Mouse (Mus musculus): ENCODE results near the gene Fam3c. TPM values are rescaled to one million over a fixed set of nuclear protein-coding genes. Genes with fewer than 3 reads are reported as not detected.
A peak's percentile ranks its signal among the peaks of the same experiment; 100 is the strongest.

The Fam3c gene
- polyA plus RNA-seq, 1 experiment from 2014 or later, result 59.9 TPM

DNA sequence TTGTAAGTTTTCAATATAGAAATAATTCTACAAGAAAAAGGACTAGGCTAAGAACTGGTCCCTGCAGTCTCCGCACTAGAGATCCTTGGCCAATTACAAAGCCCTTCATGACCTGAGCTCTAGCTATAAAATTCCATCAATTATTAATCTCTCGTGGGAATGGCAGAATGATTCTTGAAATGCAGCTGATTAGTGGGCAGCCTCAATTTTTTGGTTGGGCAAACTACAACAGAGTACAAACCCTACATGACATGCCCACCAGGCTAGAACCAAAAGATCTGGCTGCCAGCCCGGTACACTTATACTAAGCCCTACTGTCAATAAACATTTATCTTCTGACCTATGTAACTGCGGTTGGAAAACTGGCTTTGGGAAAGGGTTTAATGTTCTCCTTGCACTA lies 29.0 kb downstream of the Fam3c start:
- no peak overlapping the region for H3K4me3 ChIP-seq (ENCODE audit: low read depth, low read length)
- peak overlapping the region; percentile 9; the same call in 1 of the 2 replicates for H3K27ac ChIP-seq (ENCODE audit: low read depth, low read length)
- peaks cover 3% of the 10 kb centered on the region; the same call in 1 of the 2 replicates for H3K4me1 ChIP-seq (replicated peaks; ENCODE audit: control insufficient read depth, insufficient read depth, low read length)
- WGBS, result 19% methylated on average over 4 of the region's 4 CpGs
- TF ChIP-seq CTCF (IDR thresholded peaks at IDR 0.05; ENCODE audit: low read depth), result no peak
- no peaks in the 10 kb centered on the region for H3K9me3 ChIP-seq (ENCODE audit: control insufficient read depth)
- H3K4me2 ChIP-seq (replicated peaks; ENCODE audit: low read depth), result no peak overlapping the region
- H3K9ac ChIP-seq (ENCODE audit: low read depth, low read length), result no peak overlapping the region
- peak; percentile 53 for ATAC-seq
- no peaks in the 10 kb centered on the region for H3K27me3 ChIP-seq (replicated peaks; ENCODE audit: control insufficient read depth, insufficient read depth, low read length)
- peaks cover 14% of the 10 kb centered on the region for H3K36me3 ChIP-seq (ENCODE audit: control insufficient read depth, insufficient read depth)

DNA sequence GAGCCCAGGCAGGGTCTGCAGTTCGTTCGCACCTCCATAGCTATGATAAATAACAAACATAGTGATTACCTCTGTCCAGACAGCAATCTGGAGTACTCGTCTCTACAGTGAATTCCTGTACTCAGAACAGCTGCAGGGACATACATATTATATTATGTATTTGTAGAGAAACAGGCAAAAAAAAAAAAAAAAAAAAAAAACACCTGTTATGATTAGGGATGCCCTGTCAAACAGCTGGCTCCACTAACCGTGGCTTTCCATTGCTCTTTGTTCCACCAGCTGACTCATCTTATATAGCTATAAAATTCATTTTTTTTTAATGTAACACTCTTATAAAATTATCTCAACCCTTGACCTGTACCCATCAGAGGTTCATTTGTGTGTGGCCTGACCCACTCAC lies 29.8 kb downstream of the Fam3c start:
- ATAC-seq, result no peak
- Histone ChIP-seq H3K27me3 (replicated peaks; ENCODE audit: control insufficient read depth, insufficient read depth, low read length) (no peaks in the 10 kb centered on the region), H3K9ac (ENCODE audit: low read depth, low read length) (no peak overlapping the region), H3K27ac (ENCODE audit: low read depth, low read length) (0 out of 2 replicates have a peak overlapping the region, but pooled peaks have one; percentile 9), H3K4me1 (replicated peaks; ENCODE audit: control insufficient read depth, insufficient read depth, low read length) (peaks cover 3% of the 10 kb centered on the region; the same call in 1 of the 2 replicates), H3K4me2 (replicated peaks; ENCODE audit: low read depth) (no peak overlapping the region), H3K4me3 (ENCODE audit: low read depth, low read length) (no peak overlapping the region), H3K36me3 (ENCODE audit: control insufficient read depth, insufficient read depth) (peaks cover 16% of the 10 kb centered on the region), H3K9me3 (ENCODE audit: control insufficient read depth) (no peaks in the 10 kb centered on the region)
- 67% methylated on average over 4 of the region's 4 CpGs for WGBS
- no peak for TF ChIP-seq CTCF (IDR thresholded peaks at IDR 0.05; ENCODE audit: low read depth)

DNA sequence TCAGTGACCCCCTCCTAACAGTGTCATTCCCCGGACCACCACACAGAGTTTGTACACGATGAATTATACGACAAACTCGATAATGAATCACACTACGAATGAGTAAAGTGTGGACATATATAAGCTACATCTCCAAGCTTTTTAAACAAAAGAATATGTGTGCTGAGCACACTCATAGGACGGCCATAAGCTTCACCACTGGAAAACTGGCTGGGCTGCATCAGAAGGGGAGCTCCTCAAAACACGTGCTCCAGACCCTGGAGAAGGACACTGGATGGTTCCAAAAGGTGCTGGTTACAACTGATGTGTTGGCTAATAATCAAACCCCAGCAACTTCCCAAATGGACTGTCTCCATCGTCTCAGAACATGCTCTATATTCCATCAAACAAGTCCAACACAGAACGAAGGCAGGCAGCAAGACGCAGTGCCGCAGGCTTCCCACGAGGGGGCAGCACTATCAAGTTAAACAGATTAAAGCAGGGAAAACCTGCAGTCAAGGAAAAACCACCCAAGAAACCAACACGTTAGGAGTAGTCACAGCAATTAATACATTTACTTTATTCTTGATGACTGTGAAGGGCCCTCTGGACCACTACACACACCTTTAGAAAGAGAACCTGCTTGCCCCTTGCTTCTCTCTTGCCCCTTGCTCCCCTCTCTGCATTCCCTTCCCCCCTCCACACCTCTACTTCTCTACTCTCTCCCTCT lies 30.5 kb downstream of the Fam3c start:
- H3K27me3 ChIP-seq (replicated peaks; ENCODE audit: control insufficient read depth, insufficient read depth, low read length), result no peaks in the 10 kb centered on the region
- H3K4me3 ChIP-seq (ENCODE audit: low read depth, low read length), result no peak overlapping the region
- peak; percentile 31; the same call in 1 of the 2 replicates for ATAC-seq
- peaks cover 3% of the 10 kb centered on the region; the same call in 1 of the 2 replicates for H3K4me1 ChIP-seq (replicated peaks; ENCODE audit: control insufficient read depth, insufficient read depth, low read length)
- peak; percentile 89 for TF ChIP-seq CTCF (IDR thresholded peaks at IDR 0.05; ENCODE audit: low read depth)
- 53% methylated on average over 13 of the region's 13 CpGs for WGBS
- H3K9ac ChIP-seq (ENCODE audit: low read depth, low read length), result no peak overlapping the region
- H3K9me3 ChIP-seq (ENCODE audit: control insufficient read depth), result no peaks in the 10 kb centered on the region
- H3K27ac ChIP-seq (ENCODE audit: low read depth, low read length), result no peak overlapping the region
- H3K36me3 ChIP-seq (ENCODE audit: control insufficient read depth, insufficient read depth), result peaks cover 19% of the 10 kb centered on the region
- no peak overlapping the region for H3K4me2 ChIP-seq (replicated peaks; ENCODE audit: low read depth)

DNA sequence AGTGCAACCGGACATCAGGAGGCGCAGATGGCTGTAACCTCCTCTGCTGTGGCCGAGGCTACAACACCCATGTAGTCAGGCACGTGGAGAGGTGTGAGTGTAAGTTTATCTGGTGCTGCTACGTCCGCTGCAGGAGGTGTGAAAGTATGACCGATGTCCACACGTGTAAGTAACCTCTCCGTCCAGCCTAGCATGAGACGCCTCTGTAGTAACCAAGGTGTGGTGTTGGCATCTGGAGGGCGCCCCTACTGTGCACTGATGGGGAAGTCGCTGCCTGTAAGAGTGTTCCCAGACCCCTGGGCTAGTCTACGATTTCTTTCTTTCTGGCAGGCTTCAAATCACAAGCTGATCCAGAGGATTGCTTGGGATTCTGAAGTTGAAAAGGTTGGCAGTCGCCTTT lies 58.0 kb downstream of the Fam3c start:
- Histone ChIP-seq H3K27ac (ENCODE audit: low read depth, low read length) (no peak overlapping the region), H3K36me3 (ENCODE audit: control insufficient read depth, insufficient read depth) (no peaks in the 10 kb centered on the region), H3K4me3 (ENCODE audit: low read depth, low read length) (no peak overlapping the region), H3K9ac (ENCODE audit: low read depth, low read length) (no peak overlapping the region), H3K27me3 (replicated peaks; ENCODE audit: control insufficient read depth, insufficient read depth, low read length) (no peaks in the 10 kb centered on the region), H3K4me1 (replicated peaks; ENCODE audit: control insufficient read depth, insufficient read depth, low read length) (no peaks in the 10 kb centered on the region), H3K4me2 (replicated peaks; ENCODE audit: low read depth) (no peak overlapping the region), H3K9me3 (ENCODE audit: control insufficient read depth) (no peaks in the 10 kb centered on the region)
- no peak for TF ChIP-seq CTCF (IDR thresholded peaks at IDR 0.05; ENCODE audit: low read depth)
- WGBS, result 59% methylated on average over 14 of the region's 14 CpGs
- ATAC-seq, result no peak

DNA sequence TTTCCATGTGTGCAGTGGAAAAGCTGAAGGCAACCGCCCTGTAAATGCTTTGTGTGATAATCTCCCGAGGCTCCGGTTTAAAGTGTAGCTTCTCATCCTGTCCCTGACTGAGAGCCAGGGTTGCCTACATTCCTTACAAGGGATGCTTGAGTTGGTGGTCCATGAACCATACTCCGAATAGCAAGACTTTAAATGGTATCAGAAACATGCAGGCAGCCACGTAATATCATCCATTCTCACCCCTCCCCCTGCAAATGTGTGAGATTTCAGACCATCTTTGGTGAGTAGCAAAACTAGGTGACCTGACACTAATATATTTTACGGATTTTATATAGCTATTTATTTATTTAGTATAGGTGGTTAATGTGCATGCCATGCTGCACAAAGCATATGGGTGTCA lies 59.0 kb downstream of the Fam3c start:
- 65% methylated on average over 6 of the region's 6 CpGs for WGBS

DNA sequence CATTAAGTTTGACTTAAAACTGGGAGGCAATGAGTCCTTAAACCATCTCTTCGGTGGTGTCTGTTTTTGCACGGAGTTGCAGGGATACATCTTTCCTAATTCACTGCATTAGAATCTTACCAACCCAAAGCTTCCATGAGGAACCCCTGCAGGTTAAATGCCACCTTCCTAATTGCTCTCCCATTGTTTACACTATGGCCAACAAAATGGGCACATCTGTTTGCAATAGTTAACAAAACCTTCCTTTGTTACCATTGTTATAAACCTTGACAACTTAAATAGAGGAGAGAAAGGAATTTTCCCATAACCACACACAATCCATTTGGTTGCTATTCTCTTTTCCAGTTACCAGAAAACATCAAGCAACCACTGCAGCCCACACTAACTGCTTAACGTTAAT lies 62.1 kb downstream of the Fam3c start:
- 62% methylated on average over 3 of the region's 3 CpGs for WGBS
- H3K4me2 ChIP-seq (replicated peaks; ENCODE audit: low read depth), result no peak overlapping the region
- H3K36me3 ChIP-seq (ENCODE audit: control insufficient read depth, insufficient read depth), result no peaks in the 10 kb centered on the region
- H3K9me3 ChIP-seq (ENCODE audit: control insufficient read depth), result no peaks in the 10 kb centered on the region
- peaks cover 12% of the 10 kb centered on the region; the same call in 1 of the 2 replicates for H3K27me3 ChIP-seq (replicated peaks; ENCODE audit: control insufficient read depth, insufficient read depth, low read length)
- no peak overlapping the region for H3K9ac ChIP-seq (ENCODE audit: low read depth, low read length)
- no peak for TF ChIP-seq CTCF (IDR thresholded peaks at IDR 0.05; ENCODE audit: low read depth)
- no peak for ATAC-seq
- H3K4me1 ChIP-seq (replicated peaks; ENCODE audit: control insufficient read depth, insufficient read depth, low read length), result no peaks in the 10 kb centered on the region; the same call in 1 of the 2 replicates
- H3K27ac ChIP-seq (ENCODE audit: low read depth, low read length), result no peak overlapping the region
- H3K4me3 ChIP-seq (ENCODE audit: low read depth, low read length), result no peak overlapping the region

More for the DNA sequence above, 59.0 kb downstream of the Fam3c start:
- no peak for ATAC-seq
- H3K36me3 ChIP-seq (ENCODE audit: control insufficient read depth, insufficient read depth), result no peaks in the 10 kb centered on the region
- H3K9ac ChIP-seq (ENCODE audit: low read depth, low read length), result no peak overlapping the region
- H3K27me3 ChIP-seq (replicated peaks; ENCODE audit: control insufficient read depth, insufficient read depth, low read length), result 0 out of 2 replicates have a peak, but pooled peaks cover 2% of the 10 kb centered on the region
- H3K27ac ChIP-seq (ENCODE audit: low read depth, low read length), result no peak overlapping the region
- H3K4me1 ChIP-seq (replicated peaks; ENCODE audit: control insufficient read depth, insufficient read depth, low read length), result no peaks in the 10 kb centered on the region
- H3K4me3 ChIP-seq (ENCODE audit: low read depth, low read length), result no peak overlapping the region
- no peak for TF ChIP-seq CTCF (IDR thresholded peaks at IDR 0.05; ENCODE audit: low read depth)
- H3K9me3 ChIP-seq (ENCODE audit: control insufficient read depth), result no peaks in the 10 kb centered on the region
- H3K4me2 ChIP-seq (replicated peaks; ENCODE audit: low read depth), result no peak overlapping the region

Measured in intestine, postnatal 0 days (tissue).